Mouse (Mus musculus): ENCODE results near the gene Socs4. TPM values are rescaled to one million over a fixed set of nuclear protein-coding genes. Genes with fewer than 3 reads are reported as not detected.

The Socs4 gene
- total RNA-seq, 1 experiment from 2014 or later = 25.4 TPM

DNA sequence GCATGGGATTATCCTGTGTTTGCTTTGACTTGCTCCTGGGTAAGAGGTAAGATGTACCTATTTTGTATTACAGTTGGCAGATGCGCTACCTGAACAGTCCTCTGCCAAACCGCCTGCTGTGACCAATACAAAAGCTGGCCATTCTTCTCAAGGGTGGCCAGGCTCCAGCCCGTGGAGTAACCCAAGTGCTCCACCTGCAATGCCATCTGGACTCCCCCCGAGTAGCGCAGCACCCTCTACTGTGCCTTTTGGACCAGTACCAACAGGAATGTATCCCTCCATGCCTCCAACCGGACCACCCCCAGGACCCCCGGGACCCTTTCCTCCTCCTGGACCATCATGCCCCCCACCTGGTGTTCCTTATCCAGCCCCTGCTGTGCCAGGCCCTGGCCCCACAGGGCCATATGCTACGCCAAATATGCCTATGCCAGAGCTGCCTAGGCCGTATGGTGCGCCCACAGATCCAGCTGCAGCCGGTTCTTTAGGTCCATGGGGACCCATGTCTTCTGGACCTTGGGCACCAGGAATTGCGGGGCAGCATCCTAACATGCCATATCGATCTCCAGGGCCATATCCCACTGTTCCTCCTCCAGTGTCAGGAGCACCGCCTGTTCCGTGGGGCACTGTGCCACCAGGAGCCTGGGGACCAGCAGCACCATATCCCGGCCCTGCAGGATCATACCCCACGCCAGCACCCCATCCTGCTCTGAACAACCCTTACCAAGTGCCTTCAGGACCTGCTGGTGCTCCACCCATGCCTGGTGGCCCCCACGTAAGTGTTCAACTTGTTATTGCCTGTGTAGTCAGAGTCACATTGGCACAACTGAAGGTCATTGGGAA is 33.8 kb downstream of the Socs4 start:
- no peak for ATAC-seq (replicated peaks in 1 of 2; ENCODE audit: insufficient read depth in 1 of 2, low FRiP score in 2 of 2, low TSS enrichment in 1 of 2, low read depth in 1 of 2, poor library complexity in 2 of 2, severe bottlenecking in 2 of 2)

DNA sequence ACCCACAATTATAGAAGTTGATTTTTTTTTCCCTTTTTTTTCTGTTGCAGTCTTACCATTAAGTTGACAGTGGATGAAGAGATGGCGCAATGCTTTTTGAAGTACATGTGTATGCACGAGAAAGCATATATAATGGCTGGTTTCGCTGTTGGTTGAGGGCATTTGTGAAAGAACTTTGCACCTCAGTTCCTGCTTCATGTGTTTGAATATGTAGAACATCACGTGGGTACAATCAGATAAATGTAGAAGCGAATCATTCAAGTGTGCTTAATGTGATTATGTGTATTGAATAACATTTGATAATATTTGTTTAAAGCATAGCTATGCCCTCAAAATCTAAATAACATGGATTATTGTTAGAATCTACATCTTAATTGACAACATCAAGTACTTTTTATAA is 42.6 kb downstream of the Socs4 start:
- no peak for ATAC-seq (replicated peaks in 1 of 2; ENCODE audit: insufficient read depth in 1 of 2, low FRiP score in 2 of 2, low TSS enrichment in 1 of 2, low read depth in 1 of 2, poor library complexity in 2 of 2, severe bottlenecking in 2 of 2)

- ATAC-seq (replicated peaks in 1 of 2; ENCODE audit: insufficient read depth in 1 of 2, low FRiP score in 2 of 2, low TSS enrichment in 1 of 2, low read depth in 1 of 2, poor library complexity in 2 of 2, severe bottlenecking in 2 of 2) = peak in 1 of 2 experiments; percentile 32; a peak in 1 of 4 replicates
These were observed 44.9 kb downstream of the Socs4 start for GRCm38 (mm10) chr14:47321581-47321980.

DNA sequence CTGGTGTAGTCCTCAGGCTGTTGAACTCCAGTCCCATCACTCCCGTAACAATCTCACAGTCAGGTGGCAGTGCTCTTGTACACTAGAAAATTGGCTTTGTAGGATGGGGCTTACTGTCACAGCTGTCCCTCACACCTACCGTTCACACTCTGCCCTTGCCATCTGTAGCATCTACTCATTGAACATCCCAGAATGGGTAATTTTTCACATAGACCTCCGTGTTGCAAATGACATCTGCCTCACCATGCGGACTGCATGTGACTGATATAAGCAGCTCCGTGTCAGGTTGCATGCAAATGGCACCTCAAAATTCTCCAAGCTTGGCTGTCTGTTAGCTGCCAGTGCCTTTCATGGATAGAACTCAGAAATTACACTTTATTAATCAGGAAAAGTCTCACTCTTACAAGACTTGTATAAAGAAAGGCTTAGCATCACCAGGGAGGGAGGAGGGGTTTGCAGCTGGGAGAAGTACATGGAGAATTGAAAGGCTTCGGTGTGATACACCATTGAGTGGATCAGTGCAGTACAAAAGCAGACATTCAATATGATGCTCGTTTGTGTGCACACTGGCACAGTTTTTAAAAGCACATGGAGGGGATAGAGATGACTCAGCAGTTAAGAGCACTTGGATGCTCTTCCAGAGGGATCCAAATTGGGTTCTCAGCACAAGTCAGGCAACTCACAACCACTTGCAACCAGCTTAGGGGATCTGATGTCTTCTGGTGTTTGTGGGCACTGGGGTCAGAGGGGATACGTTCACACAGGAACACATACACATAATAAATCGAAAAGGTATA is 49.4 kb downstream of the Socs4 start:
- no peak for ATAC-seq (replicated peaks in 1 of 2; ENCODE audit: insufficient read depth in 1 of 2, low FRiP score in 2 of 2, low TSS enrichment in 1 of 2, low read depth in 1 of 2, poor library complexity in 2 of 2, severe bottlenecking in 2 of 2)

DNA sequence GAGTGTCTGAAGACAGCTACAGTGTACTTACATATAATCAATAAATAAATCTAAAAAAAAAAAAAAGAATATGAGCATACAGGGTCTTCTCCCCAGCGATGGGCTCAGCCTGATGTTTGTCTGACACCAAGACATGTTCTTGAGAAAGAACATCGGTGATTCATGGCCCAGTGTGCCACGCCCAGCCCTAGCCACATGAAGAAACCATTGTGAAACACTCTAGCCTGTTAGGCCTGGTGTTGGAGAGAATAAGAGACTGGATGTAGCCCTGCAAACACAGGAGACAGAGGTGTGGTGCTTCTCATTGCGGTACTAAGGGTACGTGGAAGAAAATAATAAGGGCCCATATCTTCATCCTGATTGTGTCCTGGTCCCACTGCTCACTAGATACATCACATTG is 50.6 kb downstream of the Socs4 start:
- peak in 1 of 2 experiments; percentile 21; a peak in 1 of 4 replicates for ATAC-seq (replicated peaks in 1 of 2; ENCODE audit: insufficient read depth in 1 of 2, low FRiP score in 2 of 2, low TSS enrichment in 1 of 2, low read depth in 1 of 2, poor library complexity in 2 of 2, severe bottlenecking in 2 of 2)

DNA sequence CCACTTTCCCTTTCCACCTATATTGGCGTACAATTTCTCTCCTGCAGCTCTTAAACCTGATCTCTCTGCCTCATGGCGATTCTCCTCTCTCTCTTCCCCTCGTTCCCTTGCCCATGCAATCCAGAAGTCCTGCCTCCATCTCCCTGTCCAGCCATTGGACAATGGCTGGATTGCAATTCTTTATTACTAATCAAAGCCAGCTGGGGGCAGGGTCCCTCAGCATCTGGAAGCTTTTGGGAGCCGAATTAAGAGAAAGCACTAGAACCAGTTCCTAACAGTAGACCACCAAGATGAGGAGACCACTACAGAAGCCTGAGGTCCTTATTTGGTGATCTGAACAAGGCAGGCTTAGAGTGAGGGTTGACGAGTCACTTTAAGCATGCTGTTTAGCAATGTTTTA is 55.2 kb downstream of the Socs4 start:
- no peak for ATAC-seq (replicated peaks in 1 of 2; ENCODE audit: insufficient read depth in 1 of 2, low FRiP score in 2 of 2, low TSS enrichment in 1 of 2, low read depth in 1 of 2, poor library complexity in 2 of 2, severe bottlenecking in 2 of 2)

GRCm38 (mm10) chr14:47334819-47335218 is 58.1 kb downstream of the Socs4 start:
- peak; percentile 62 to 77; a peak in 3 of 4 replicates for ATAC-seq (replicated peaks in 1 of 2; ENCODE audit: insufficient read depth in 1 of 2, low FRiP score in 2 of 2, low TSS enrichment in 1 of 2, low read depth in 1 of 2, poor library complexity in 2 of 2, severe bottlenecking in 2 of 2)

GRCm38 (mm10) chr14:47335300-47335699 is 58.6 kb downstream of the Socs4 start:
- ATAC-seq (replicated peaks in 1 of 2; ENCODE audit: insufficient read depth in 1 of 2, low FRiP score in 2 of 2, low TSS enrichment in 1 of 2, low read depth in 1 of 2, poor library complexity in 2 of 2, severe bottlenecking in 2 of 2) = no peak

DNA sequence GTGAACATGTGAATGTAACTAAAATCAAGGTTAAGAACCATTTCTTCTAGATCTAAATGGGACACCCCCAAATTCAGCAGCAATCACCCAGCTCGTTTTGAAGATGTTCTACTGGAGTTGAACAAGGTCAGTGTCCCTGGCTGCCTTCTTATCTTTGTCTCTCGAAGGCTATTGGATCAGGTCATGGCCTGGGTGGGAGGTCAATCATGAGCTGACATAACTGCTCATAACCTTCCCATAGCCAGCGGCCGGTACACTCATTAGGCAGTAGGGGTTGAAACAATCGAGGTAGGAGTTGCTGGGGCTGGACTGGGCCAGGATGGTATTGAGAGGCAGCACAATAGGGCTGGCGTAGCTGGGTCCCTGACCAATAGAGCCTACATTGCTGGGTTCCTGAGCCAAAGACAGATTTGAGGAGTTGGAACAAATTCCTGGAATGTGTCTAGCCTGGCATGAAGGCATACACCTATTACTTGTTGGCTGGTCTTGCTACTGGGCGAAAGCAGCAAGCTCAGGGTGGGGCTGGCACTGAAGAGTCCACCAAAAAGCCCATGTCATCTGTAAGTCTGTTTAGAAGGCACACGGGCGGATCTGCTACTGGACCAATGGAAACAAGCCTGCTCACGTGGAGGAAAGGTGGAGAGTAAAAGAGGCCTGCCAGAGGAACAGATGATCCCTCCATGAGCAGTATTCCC is 63.6 kb downstream of the Socs4 start:
- ATAC-seq (replicated peaks in 1 of 2; ENCODE audit: insufficient read depth in 1 of 2, low FRiP score in 2 of 2, low TSS enrichment in 1 of 2, low read depth in 1 of 2, poor library complexity in 2 of 2, severe bottlenecking in 2 of 2) = no peak

DNA sequence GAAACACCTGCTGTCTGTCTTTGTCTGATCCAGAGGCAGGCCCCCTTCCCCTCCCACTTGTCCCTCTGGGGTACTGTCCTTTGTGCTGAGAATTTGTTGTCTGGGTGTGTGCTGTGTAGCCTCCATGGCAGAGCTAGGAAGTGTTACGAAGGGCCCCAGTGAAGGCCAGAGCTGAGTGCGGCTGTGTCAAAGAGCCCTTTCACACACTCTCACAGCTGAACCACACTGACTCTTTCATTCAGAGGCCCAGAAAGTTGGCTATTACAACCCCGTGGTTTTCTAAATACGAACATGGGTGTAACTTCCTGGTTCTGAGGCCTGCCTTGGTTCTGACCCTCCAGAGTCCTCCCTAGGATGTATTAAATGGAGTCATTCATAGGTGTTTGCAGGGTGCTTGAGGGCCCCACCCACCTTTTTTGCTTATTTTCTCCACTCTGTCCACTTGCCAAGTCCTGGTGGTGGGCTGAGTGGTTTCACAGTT is 65.1 kb downstream of the Socs4 start:
- ATAC-seq (replicated peaks in 1 of 2; ENCODE audit: insufficient read depth in 1 of 2, low FRiP score in 2 of 2, low TSS enrichment in 1 of 2, low read depth in 1 of 2, poor library complexity in 2 of 2, severe bottlenecking in 2 of 2) = no peak

Other genes with a start within 250 kb of the Socs4 start
- 6.6 and 9.4 TPM in 2 replicates for gene Gch1, start 87.5 kb upstream of the Socs4 start, total RNA-seq (2017)
- 97.9 and 104 TPM in 2 replicates for gene Wdhd1, start 74 bp upstream of the Socs4 start, total RNA-seq (2017)
- gene Mapk1ip1l, start 21.3 kb downstream of the Socs4 start, total RNA-seq (2017) = 59.2 and 77.2 TPM in 2 replicates
- 4.8 and 30.8 TPM in 2 replicates for gene Lgals3, start 90.8 kb downstream of the Socs4 start, total RNA-seq (2017)
- 41.5 and 60.2 TPM in 2 replicates for gene Dlgap5, start 141.5 kb downstream of the Socs4 start, total RNA-seq (2017)
- gene Fbxo34, start 173.5 kb downstream of the Socs4 start, total RNA-seq (2017) = 21.3 and 28.6 TPM in 2 replicates

Measured in hematopoietic stem cell, adult 5-6 weeks (primary cell).